Mouse (Mus musculus): ENCODE measurements around the gene Cops9. TPM values are rescaled to one million over a fixed set of nuclear protein-coding genes. Genes with fewer than 3 reads are reported as not detected.

Cops9 gene
- polyA plus RNA-seq, 1 experiment = 507 TPM

DNA sequence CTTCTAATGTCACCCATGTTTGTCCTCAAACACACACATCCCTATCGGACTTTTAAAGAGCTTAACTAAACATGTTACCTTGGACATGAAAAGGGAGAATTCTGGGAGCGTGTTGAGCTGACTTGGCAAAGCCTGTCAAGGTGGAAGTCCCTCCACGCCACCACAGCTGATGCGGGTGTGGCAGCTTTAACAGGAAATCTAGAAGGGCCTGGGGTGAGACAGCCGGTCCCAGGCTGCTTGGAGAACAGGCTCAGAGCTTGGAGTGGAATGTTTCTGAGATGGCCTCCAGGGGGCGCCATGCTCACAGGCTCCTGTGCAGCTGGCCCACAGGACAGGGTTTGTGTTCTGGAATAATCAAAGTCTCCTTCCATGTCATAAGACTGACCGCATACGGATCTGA lies 6.9 kb upstream of the Cops9 start, which contains the start of gene Otos:
Otos (minus strand) TSS at position 169 of the 400 bp plus-strand sequence.
- H3K36me3 ChIP-seq (ENCODE audit: control insufficient read depth, insufficient read depth) = no peaks in the 10 kb centered on the region
- no peak for TF ChIP-seq TCF12 (IDR thresholded peaks at IDR 0.05; ENCODE audit: insufficient read depth, poor library complexity, severe bottlenecking)
- TF ChIP-seq MYOG (IDR thresholded peaks at IDR 0.05; ENCODE audit: control insufficient read depth in 1 of 3, insufficient read depth in 1 of 3, insufficient read length in 2 of 3, low read depth in 2 of 3) = peak in 2 of 3 experiments; percentile 28 to 78
- no peak for TF ChIP-seq E2F4 (IDR thresholded peaks at IDR 0.05; ENCODE audit: insufficient read depth)
- peak in 2 of 3 experiments; percentile 11 to 60 for TF ChIP-seq MYOD1 (IDR thresholded peaks at IDR 0.05; ENCODE audit: control insufficient read depth in 1 of 3, insufficient read length in 2 of 3, low read depth in 2 of 3)
- H3K27me3 ChIP-seq (ENCODE audit: control insufficient read depth, insufficient read depth, insufficient read length) = no peaks in the 10 kb centered on the region
- H3K4me3 ChIP-seq = no peak within 1 kb of the TSS
- H3K4me2 ChIP-seq (ENCODE audit: low read depth) = peak within 1 kb of the TSS; percentile 48
- H3ac ChIP-seq (ENCODE audit: control insufficient read depth, insufficient read length) = no peak within 1 kb of the TSS
- H3K79me2 ChIP-seq (ENCODE audit: control insufficient read depth, insufficient read depth) = no peaks in the 10 kb centered on the region

DNA sequence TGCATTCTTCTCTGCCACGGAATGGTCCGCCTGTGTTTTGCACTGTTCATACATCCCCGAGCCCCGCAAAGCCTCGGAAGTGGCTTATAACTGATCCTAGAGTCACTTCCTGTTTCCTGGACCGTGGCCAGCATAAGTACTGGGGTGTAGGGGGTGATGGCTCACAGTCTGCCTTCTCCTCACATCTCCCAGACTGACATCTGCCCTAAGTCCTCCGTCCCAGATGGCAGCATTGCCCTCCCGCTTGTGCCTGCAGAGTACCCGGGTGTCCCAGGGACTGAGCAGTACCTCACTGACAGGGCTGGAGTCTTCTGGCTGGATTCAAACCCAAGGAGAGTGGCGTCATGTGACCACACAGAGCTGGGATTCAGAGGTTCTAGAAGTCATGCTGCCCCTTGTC lies 6.4 kb upstream of the Cops9 start:
- H3K79me2 ChIP-seq (ENCODE audit: control insufficient read depth, insufficient read depth) = no peaks in the 10 kb centered on the region
- no peaks in the 10 kb centered on the region for H3K36me3 ChIP-seq (ENCODE audit: control insufficient read depth, insufficient read depth)
- H3K27me3 ChIP-seq (ENCODE audit: control insufficient read depth, insufficient read depth, insufficient read length) = no peaks in the 10 kb centered on the region
- H3K4me3 ChIP-seq = no peak overlapping the region
- H3K4me2 ChIP-seq (ENCODE audit: low read depth) = peak overlapping the region; percentile 48
- TF ChIP-seq CEBPB (IDR thresholded peaks at IDR 0.05; ENCODE audit: insufficient read depth, poor library complexity, severe bottlenecking) (no peak), USF1 (IDR thresholded peaks at IDR 0.05; ENCODE audit: low read depth) (peak; percentile 43), MAX (IDR thresholded peaks at IDR 0.05; ENCODE audit: low read depth) (no peak), REST (IDR thresholded peaks at IDR 0.05; ENCODE audit: insufficient read depth, insufficient read length) (no peak), SRF (IDR thresholded peaks at IDR 0.05; ENCODE audit: control insufficient read depth, insufficient read length, low read depth) (no peak)
- H3ac ChIP-seq (ENCODE audit: control insufficient read depth, insufficient read length) = no peak overlapping the region

DNA sequence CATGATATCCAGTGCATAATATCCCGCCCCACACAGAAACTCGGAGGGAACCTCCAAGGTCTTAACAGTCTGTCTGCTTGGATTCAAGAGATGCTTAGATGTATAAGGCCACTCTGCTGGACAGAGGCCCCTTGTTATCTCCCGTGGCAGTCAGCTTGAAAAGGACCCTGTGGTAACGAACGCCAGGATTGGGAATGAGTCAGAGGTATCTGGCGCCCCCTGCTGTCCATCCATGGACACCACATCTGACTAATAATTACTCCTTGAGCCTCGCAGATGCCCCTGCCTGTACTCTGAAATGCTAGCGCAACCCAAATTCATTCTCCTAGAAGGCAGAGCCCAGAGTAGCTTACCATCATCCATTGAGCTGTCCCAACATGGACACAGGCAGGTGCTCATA lies 6.0 kb upstream of the Cops9 start:
- no peak overlapping the region for H3ac ChIP-seq (ENCODE audit: control insufficient read depth, insufficient read length)

DNA sequence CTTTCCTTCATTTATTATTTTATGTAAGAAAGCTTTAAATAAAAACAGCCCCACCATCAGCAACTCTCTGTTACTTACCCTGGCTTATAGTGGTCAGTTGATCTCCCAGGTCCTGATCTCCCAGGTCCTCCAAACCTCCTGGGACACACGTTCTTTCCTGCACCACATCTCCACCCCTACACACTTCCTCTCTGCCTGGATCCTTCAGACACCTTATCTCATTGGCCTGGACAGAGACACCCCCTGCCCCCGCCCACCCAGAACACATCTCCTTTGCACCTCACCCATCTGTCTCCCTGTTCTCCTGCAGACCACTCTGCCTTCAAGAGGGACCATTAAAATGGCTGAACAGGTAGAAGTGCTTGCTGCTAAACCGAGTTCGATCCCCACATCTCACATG lies 5.2 kb upstream of the Cops9 start:
- no peaks in the 10 kb centered on the region for H3K36me3 ChIP-seq (ENCODE audit: control insufficient read depth, insufficient read depth)
- H3K79me2 ChIP-seq (ENCODE audit: control insufficient read depth, insufficient read depth) = no peaks in the 10 kb centered on the region
- TF ChIP-seq CEBPB (IDR thresholded peaks at IDR 0.05; ENCODE audit: insufficient read depth, poor library complexity, severe bottlenecking) = no peak
- no peak for TF ChIP-seq REST (IDR thresholded peaks at IDR 0.05; ENCODE audit: insufficient read depth, insufficient read length)
- TF ChIP-seq POLR2A (IDR thresholded peaks at IDR 0.05; ENCODE audit: insufficient read length, low read depth) = no peak
- TF ChIP-seq TCF3 (IDR thresholded peaks at IDR 0.05; ENCODE audit: insufficient read length, low read depth) = no peak
- H3K4me2 ChIP-seq (ENCODE audit: low read depth) = no peak overlapping the region
- no peaks in the 10 kb centered on the region for H3K27me3 ChIP-seq (ENCODE audit: control insufficient read depth, insufficient read depth, insufficient read length)
- no peak overlapping the region for H3K4me3 ChIP-seq
- H3ac ChIP-seq (ENCODE audit: control insufficient read depth, insufficient read length) = no peak overlapping the region

More for the DNA sequence above, 6.0 kb upstream of the Cops9 start:
- Histone ChIP-seq H3K4me2 (ENCODE audit: low read depth) (peak overlapping the region; percentile 48), H3K36me3 (ENCODE audit: control insufficient read depth, insufficient read depth) (no peaks in the 10 kb centered on the region), H3K27me3 (ENCODE audit: control insufficient read depth, insufficient read depth, insufficient read length) (no peaks in the 10 kb centered on the region), H3K79me2 (ENCODE audit: control insufficient read depth, insufficient read depth) (no peaks in the 10 kb centered on the region), H3K4me3 (no peak overlapping the region)
- TF ChIP-seq MYOD1 (IDR thresholded peaks at IDR 0.05; ENCODE audit: control insufficient read depth in 1 of 3, insufficient read length in 2 of 3, low read depth in 2 of 3) (no peak), TCF3 (IDR thresholded peaks at IDR 0.05; ENCODE audit: insufficient read length, low read depth) (no peak), POLR2AphosphoS2 (IDR thresholded peaks at IDR 0.05; ENCODE audit: insufficient read length, low read depth) (no peak)

DNA sequence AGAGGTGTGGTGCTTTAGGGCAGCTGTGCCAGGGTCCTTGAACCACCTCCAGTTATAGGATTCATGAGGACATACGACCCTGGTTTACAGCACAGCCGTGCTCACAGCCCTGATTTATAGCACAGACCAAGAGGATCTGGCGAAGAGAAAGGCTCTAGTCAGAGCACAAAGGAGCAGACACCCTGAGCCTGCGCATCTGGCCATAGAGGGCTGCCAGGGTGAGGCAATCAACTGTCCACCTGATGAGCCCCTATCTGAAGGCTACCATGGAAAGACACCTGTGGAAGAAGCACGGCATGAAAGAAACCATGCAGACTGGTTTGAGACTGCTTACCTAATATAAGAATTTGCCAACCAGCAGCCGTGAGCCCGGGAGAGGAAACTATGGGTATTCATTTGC lies 4.8 kb upstream of the Cops9 start:
- no peak overlapping the region for H3K4me3 ChIP-seq
- H3K27me3 ChIP-seq (ENCODE audit: control insufficient read depth, insufficient read depth, insufficient read length) = no peaks in the 10 kb centered on the region
- H3ac ChIP-seq (ENCODE audit: control insufficient read depth, insufficient read length) = no peak overlapping the region
- H3K4me2 ChIP-seq (ENCODE audit: low read depth) = no peak overlapping the region
- no peak for TF ChIP-seq REST (IDR thresholded peaks at IDR 0.05; ENCODE audit: insufficient read depth, insufficient read length)
- no peaks in the 10 kb centered on the region for H3K36me3 ChIP-seq (ENCODE audit: control insufficient read depth, insufficient read depth)
- no peaks in the 10 kb centered on the region for H3K79me2 ChIP-seq (ENCODE audit: control insufficient read depth, insufficient read depth)

DNA sequence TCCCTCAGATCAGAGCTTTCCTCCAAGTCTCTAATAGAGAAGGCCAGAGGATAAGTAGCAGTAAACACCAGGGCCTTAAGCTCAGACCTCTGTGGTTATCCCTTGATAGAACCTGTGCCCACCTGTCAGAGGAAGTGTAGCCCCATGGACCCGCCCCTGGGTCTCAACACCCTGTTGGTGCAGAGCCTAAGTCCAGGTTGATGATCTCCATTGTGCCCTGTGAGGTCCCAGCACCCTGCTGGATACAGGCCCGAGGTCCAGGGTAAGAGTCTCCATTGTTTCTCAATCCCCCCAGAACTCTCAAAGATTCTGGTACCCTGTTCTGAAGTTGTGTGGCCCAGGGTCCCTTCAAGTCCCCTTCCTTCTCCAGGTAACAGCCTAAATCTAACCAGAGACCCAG lies 4.3 kb upstream of the Cops9 start:
- H3K79me2 ChIP-seq (ENCODE audit: control insufficient read depth, insufficient read depth) = peaks cover 5% of the 10 kb centered on the region
- no peak overlapping the region for H3K4me3 ChIP-seq
- H3K4me2 ChIP-seq (ENCODE audit: low read depth) = no peak overlapping the region
- H3K27me3 ChIP-seq (ENCODE audit: control insufficient read depth, insufficient read depth, insufficient read length) = no peaks in the 10 kb centered on the region
- no peak for TF ChIP-seq POLR2AphosphoS2 (IDR thresholded peaks at IDR 0.05; ENCODE audit: insufficient read length, low read depth)
- no peak for TF ChIP-seq REST (IDR thresholded peaks at IDR 0.05; ENCODE audit: insufficient read depth, insufficient read length)
- no peak for TF ChIP-seq SRF (IDR thresholded peaks at IDR 0.05; ENCODE audit: control insufficient read depth, insufficient read length, low read depth)
- no peak for TF ChIP-seq TCF12 (IDR thresholded peaks at IDR 0.05; ENCODE audit: insufficient read depth, poor library complexity, severe bottlenecking)
- no peak for TF ChIP-seq MYOD1 (IDR thresholded peaks at IDR 0.05; ENCODE audit: control insufficient read depth in 1 of 3, insufficient read length in 2 of 3, low read depth in 2 of 3)
- no peak for TF ChIP-seq USF1 (IDR thresholded peaks at IDR 0.05; ENCODE audit: low read depth)
- TF ChIP-seq POLR2A (IDR thresholded peaks at IDR 0.05; ENCODE audit: insufficient read length, low read depth) = no peak
- TF ChIP-seq MYOG (IDR thresholded peaks at IDR 0.05; ENCODE audit: control insufficient read depth in 1 of 3, insufficient read depth in 1 of 3, insufficient read length in 2 of 3, low read depth in 2 of 3) = no peak
- TF ChIP-seq MAX (IDR thresholded peaks at IDR 0.05; ENCODE audit: low read depth) = no peak
- TF ChIP-seq TCF3 (IDR thresholded peaks at IDR 0.05; ENCODE audit: insufficient read length, low read depth) = no peak
- no peak for TF ChIP-seq E2F4 (IDR thresholded peaks at IDR 0.05; ENCODE audit: insufficient read depth)
- no peak for TF ChIP-seq CEBPB (IDR thresholded peaks at IDR 0.05; ENCODE audit: insufficient read depth, poor library complexity, severe bottlenecking)
- H3ac ChIP-seq (ENCODE audit: control insufficient read depth, insufficient read length) = no peak overlapping the region
- no peaks in the 10 kb centered on the region for H3K36me3 ChIP-seq (ENCODE audit: control insufficient read depth, insufficient read depth)

Data from myocyte (in vitro differentiated cells).